Mouse (Mus musculus) heart, adult 2 months (tissue): ENCODE data around the gene Eif4g1. TPM values are rescaled to one million over a fixed set of nuclear protein-coding genes. Genes with fewer than 3 reads are reported as not detected.
A peak's percentile ranks its signal among the peaks of the same experiment; 100 is the strongest.

Source experiments
- DNase-seq, 2 experiments: peaks; one replicate each; pipeline ENCODE4 v3.0.0; 2021
- H3K27ac ChIP-seq: fragments of 200-600 bp; 2 replicates; pipeline ENCODE4 v1.8.1; 2022
- H3K27me3 ChIP-seq: fragments of 200-500 bp; 2 replicates; pipeline ENCODE4 v1.6.1; 2012; ENCODE audit warnings: mild to moderate bottlenecking, low read length, inconsistent platforms, mixed read lengths; ENCODE audit not compliant: control insufficient read depth, insufficient read depth
- H3K36me3 ChIP-seq: fragments of 200-500 bp; 2 replicates; pipeline ENCODE4 v1.6.1; 2012; ENCODE audit warnings: low read length, inconsistent platforms; ENCODE audit not compliant: control insufficient read depth, insufficient read depth
- H3K4me1 ChIP-seq: fragments of 200-500 bp; 2 replicates; pipeline ENCODE4 v1.6.1; 2011; ENCODE audit warnings: low read length; ENCODE audit not compliant: control insufficient read depth, insufficient read depth
- H3K4me3 ChIP-seq: fragments of 200-600 bp; 2 replicates; pipeline ENCODE4 v1.8.1; 2022
- H3K79me2 ChIP-seq: fragments of 200-500 bp; replicated peaks from 2 replicates; pipeline ENCODE4 v1.6.1; 2012; ENCODE audit warnings: mild to moderate bottlenecking, inconsistent platforms, low read length, moderate library complexity, mixed read lengths; ENCODE audit not compliant: control insufficient read depth, insufficient read depth
- H3K9ac ChIP-seq: fragments of 200-500 bp; 2 replicates; pipeline ENCODE4 v1.6.1; 2012; ENCODE audit warnings: low read depth, mild to moderate bottlenecking, control low read depth, inconsistent platforms, low read length, mixed read lengths
- CTCF ChIP-seq: fragments of 200-600 bp; IDR thresholded peaks from 2 replicates; pipeline ENCODE4 v1.8.1; 2022; ENCODE audit warnings: antibody characterized with exemption, mild to moderate bottlenecking, moderate library complexity
- EP300 ChIP-seq: fragments of 200-500 bp; IDR thresholded peaks from 2 replicates; pipeline ENCODE4 v1.6.1; 2011; ENCODE audit warnings: low read depth, low read length, control low read depth; ENCODE audit not compliant: insufficient read depth
- POLR2A ChIP-seq: fragments of 200-500 bp; IDR thresholded peaks from 2 replicates; pipeline ENCODE4 v1.6.1; 2011; ENCODE audit warnings: mild to moderate bottlenecking, low read depth, low read length, control low read depth; ENCODE audit not compliant: insufficient read depth
- WGBS: fragments of 180-500 bp; shearing (Covaris S2); methylation state at CpG from one replicate; pipeline ENCODE4 v1.1.7; 2018; 5-methylcytosine and 5-hydroxymethylcytosine counted together
- intact Hi-C: fragments of 180-260 bp; cut with DNase I; formaldehyde crosslinking; loops from one replicate; pipeline ENCODE4 v1.15.1; 2025
- polyA plus RNA-seq: library from polyadenylated mRNA; depleted of rRNA; stranded (reverse); fragments of >200 nt; gene quantifications from 2 replicates; pipeline ENCODE4 v1.2.3, GENCODE M21; 2012
- total RNA-seq, 2 experiments: library from RNA; stranded (reverse); gene quantifications; 2 replicates each; pipeline ENCODE4 v1.2.3; 2021

The Eif4g1 gene
- total and polyA plus RNA-seq, 3 experiments, result 343 to 420 (median 344) TPM

GRCm38 (mm10) chr16:20653315-20653714 is 14.8 kb upstream of the Eif4g1 start:
- peaks cover 8% of the 10 kb centered on the region for H3K36me3 ChIP-seq
- 43% methylated on average over 2 of the region's 2 CpGs for WGBS

GRCm38 (mm10) chr16:20657661-20658060 is 10.5 kb upstream of the Eif4g1 start:
- intact Hi-C loops, result no loop called here
- Histone ChIP-seq H3K79me2 (peaks cover 1% of the 10 kb centered on the region; the same call in 1 of the 2 replicates), H3K4me3 (no peak overlapping the region), H3K36me3 (peaks cover 5% of the 10 kb centered on the region), H3K27ac (no peak overlapping the region), H3K9ac (no peak overlapping the region), H3K4me1 (peaks cover 1% of the 10 kb centered on the region; the same call in 1 of the 2 replicates), H3K27me3 (no peaks in the 10 kb centered on the region)
- no peak for DNase-seq
- TF ChIP-seq CTCF (no peak), EP300 (no peak), POLR2A (no peak)
- WGBS, result 82% methylated on average over 4 of the region's 4 CpGs

More at GRCm38 (mm10) chr16:20653315-20653714, 14.8 kb upstream of the Eif4g1 start:
- intact Hi-C loops, result loop anchor here (2.0 to 5.0 kb wide), 2 partner anchors 105 to 136 kb away; partner anchors contain the start of genes Abcf3 and Dvl3
- no peak for DNase-seq
- Histone ChIP-seq H3K4me1 (peaks cover 4% of the 10 kb centered on the region), H3K27ac (no peak overlapping the region), H3K79me2 (peaks cover 5% of the 10 kb centered on the region), H3K4me3 (no peak overlapping the region), H3K9ac (no peak overlapping the region), H3K27me3 (no peaks in the 10 kb centered on the region)
- TF ChIP-seq POLR2A (no peak), CTCF (peak; percentile 37)

DNA sequence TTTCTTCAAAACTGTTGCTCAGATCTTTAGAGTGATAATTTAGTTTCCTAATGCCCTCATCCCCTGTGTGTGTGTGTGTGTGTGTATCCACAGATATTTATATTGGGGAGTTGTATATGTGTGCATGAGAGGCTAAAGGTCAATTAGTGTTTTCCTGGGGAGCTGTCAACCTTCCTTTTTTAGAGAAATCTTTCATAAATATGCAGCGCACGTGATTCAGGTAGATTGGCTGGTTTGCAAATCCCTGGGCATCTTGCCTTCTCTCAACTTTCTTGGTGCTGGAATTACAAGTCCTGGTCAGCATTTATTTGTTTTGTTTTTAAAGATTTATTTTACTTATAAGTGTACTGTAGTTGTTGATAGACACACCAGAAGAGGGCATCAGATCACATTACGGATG is 2.2 kb downstream of the Eif4g1 start:
- Histone ChIP-seq H3K27ac (no peak overlapping the region), H3K4me3 (no peak overlapping the region), H3K36me3 (peaks cover 6% of the 10 kb centered on the region; the same call in 1 of the 2 replicates), H3K4me1 (peaks cover 9% of the 10 kb centered on the region), H3K9ac (no peak overlapping the region), H3K79me2 (peaks cover 11% of the 10 kb centered on the region), H3K27me3 (no peaks in the 10 kb centered on the region)
- intact Hi-C loops, result loop anchor here (5.0 kb wide), 1 partner anchor 133 kb away; the partner anchor contains the start of gene Ap2m1
- WGBS, result 82% methylated on average over 3 of the region's 3 CpGs
- no peak for TF ChIP-seq EP300
- no peak for TF ChIP-seq POLR2A
- TF ChIP-seq CTCF, result no peak
- no peak for DNase-seq

- DNase-seq, result no peak
- Histone ChIP-seq H3K4me3 (no peak overlapping the region; the same call in 1 of the 2 replicates), H3K4me1 (peaks cover 9% of the 10 kb centered on the region), H3K36me3 (peaks cover 12% of the 10 kb centered on the region; the same call in 1 of the 2 replicates), H3K27ac (peak overlapping the region; percentile 82; the same call in 1 of the 2 replicates), H3K79me2 (peaks cover 12% of the 10 kb centered on the region), H3K9ac (no peak overlapping the region), H3K27me3 (no peaks in the 10 kb centered on the region)
- 30% methylated on average over 6 of the region's 6 CpGs for WGBS
- no peak for TF ChIP-seq POLR2A
- no peak for TF ChIP-seq EP300
- intact Hi-C loops, result loop anchor here (1.0 to 5.0 kb wide), 3 partner anchors 21 to 135 kb away; partner anchors contain the start of genes Ap2m1, Clcn2, Polr2h and Psmd2
Measured at GRCm38 (mm10) chr16:20671886-20672285, 3.8 kb downstream of the Eif4g1 start.

GRCm38 (mm10) chr16:20672500-20672902 is 4.4 kb downstream of the Eif4g1 start:
- Histone ChIP-seq H3K4me3 (peak overlapping the region; percentile 84), H3K27me3 (no peaks in the 10 kb centered on the region), H3K79me2 (peaks cover 12% of the 10 kb centered on the region), H3K27ac (peak overlapping the region; percentile 82), H3K9ac (peak overlapping the region; percentile 94), H3K36me3 (peaks cover 18% of the 10 kb centered on the region), H3K4me1 (peaks cover 10% of the 10 kb centered on the region)
- under 1% methylated on average over 38 of the region's 38 CpGs for WGBS
- DNase-seq, result peak; percentile 98
- intact Hi-C loops, result loop anchor here (1.0 to 5.0 kb wide), 3 partner anchors 21 to 135 kb away; partner anchors contain the start of genes Ap2m1, Clcn2, Polr2h and Psmd2
- TF ChIP-seq CTCF, result no peak
- peak; percentile 70; the same call in 1 of the 2 replicates for TF ChIP-seq POLR2A
- 0 out of 2 replicates have a peak, but pooled peaks have one; percentile 30 for TF ChIP-seq EP300

DNA sequence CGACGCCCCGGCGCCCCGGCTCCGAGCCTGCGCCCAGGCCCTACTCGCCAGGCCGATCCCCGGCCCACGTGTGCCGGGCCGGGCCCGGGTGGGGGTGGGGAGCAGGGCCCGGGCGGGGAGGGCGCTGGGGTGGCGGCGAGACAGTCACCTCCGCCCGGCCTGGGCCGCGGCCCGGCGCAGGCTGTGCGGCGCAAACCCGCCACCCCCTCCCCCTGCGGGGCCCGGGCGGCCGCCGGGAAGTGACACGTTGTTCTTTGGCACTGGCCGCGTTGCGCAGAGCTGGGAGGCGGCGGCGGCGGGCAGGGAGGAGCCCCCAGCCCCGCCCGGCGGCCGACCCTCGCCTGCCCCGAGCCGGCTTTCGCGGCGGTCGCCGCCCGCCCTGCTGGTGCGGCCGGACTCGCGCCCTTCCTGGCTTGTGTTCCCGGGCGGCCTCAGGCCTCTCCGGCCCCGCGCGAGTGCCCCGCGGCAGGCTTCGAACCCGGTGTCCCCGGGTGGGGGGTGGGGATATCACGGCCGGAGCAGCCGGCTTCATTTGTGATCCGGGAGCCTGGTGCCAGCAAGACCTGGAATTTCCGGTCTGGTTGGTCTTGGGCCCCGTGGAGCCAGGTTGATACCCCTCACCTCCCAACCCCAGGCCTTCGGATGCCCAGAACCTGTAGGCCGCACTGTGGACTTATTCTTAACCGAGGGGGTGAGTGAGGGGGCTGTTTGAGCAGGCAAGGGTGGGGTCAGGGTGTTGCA is 5.0 kb downstream of the Eif4g1 start:
- intact Hi-C loops, result loop anchor here (1.0 to 5.0 kb wide), 3 partner anchors 22 to 136 kb away; partner anchors contain the start of genes Ap2m1, Clcn2, Polr2h and Psmd2

More for the DNA sequence above, 5.0 kb downstream of the Eif4g1 start:
- Histone ChIP-seq H3K27ac (peak overlapping the region; percentile 82), H3K4me1 (peaks cover 12% of the 10 kb centered on the region), H3K4me3 (peak overlapping the region; percentile 84), H3K36me3 (peaks cover 22% of the 10 kb centered on the region), H3K79me2 (peaks cover 12% of the 10 kb centered on the region), H3K9ac (peak overlapping the region; percentile 94), H3K27me3 (no peaks in the 10 kb centered on the region)
- DNase-seq, result peak; percentile 81 to 83
- TF ChIP-seq POLR2A, result no peak
- no peak for TF ChIP-seq CTCF
- TF ChIP-seq EP300, result no peak
- WGBS, result 1% methylated on average over 48 of the region's 78 CpGs
